Mouse (Mus musculus) heart, adult 2 months (tissue): Measurements from ENCODE around the gene Islr2.

Experiments used
- CTCF ChIP-seq: fragments of 200-600 bp; IDR thresholded peaks from 2 replicates; pipeline ENCODE4 v1.8.1; 2022; ENCODE audit warnings: antibody characterized with exemption, mild to moderate bottlenecking, moderate library complexity
- EP300 ChIP-seq: fragments of 200-500 bp; IDR thresholded peaks from 2 replicates; pipeline ENCODE4 v1.6.1; 2011; ENCODE audit warnings: low read depth, low read length, control low read depth; ENCODE audit not compliant: insufficient read depth
- POLR2A ChIP-seq: fragments of 200-500 bp; IDR thresholded peaks from 2 replicates; pipeline ENCODE4 v1.6.1; 2011; ENCODE audit warnings: mild to moderate bottlenecking, low read depth, low read length, control low read depth; ENCODE audit not compliant: insufficient read depth

- TF ChIP-seq EP300 (no peak), POLR2A (no peak), CTCF (no peak)
Observed at GRCm38 (mm10) chr9:58248746-58249413, 44.8 kb upstream of the Islr2 start.
